Mouse (Mus musculus) CH12.LX (cell line): ENCODE results near the gene Cabcoco1.

Experiments
- CTCF ChIP-seq, 2 experiments: IDR thresholded peaks in 1 of 2; conservative IDR thresholded peaks in 1 of 2; 2 replicates each; pipeline ENCODE4 v1.5.1; 2011 to 2012; ENCODE audit warnings: low read depth in 2 of 2, low read length in 2 of 2, improper control_type of control experiment in 1 of 2, inconsistent platforms in 1 of 2, mild to moderate bottlenecking in 1 of 2, moderate library complexity in 1 of 2
- EP300 ChIP-seq: IDR thresholded peaks from 2 replicates; pipeline ENCODE4 v1.6.1; 2011; ENCODE audit warnings: low read length, improper control_type of control experiment
- HCFC1 ChIP-seq: IDR thresholded peaks from 2 replicates; pipeline ENCODE4 v1.6.1; 2012; ENCODE audit warnings: low read depth, mild to moderate bottlenecking, inconsistent platforms, low read length, improper control_type of control experiment
- KAT2A ChIP-seq: IDR thresholded peaks from 2 replicates; pipeline ENCODE4 v1.6.1; 2012; ENCODE audit warnings: low read length, improper control_type of control experiment, inconsistent platforms; ENCODE audit not compliant: insufficient replicate concordance
- MAX ChIP-seq: IDR thresholded peaks from 2 replicates; pipeline ENCODE4 v1.6.1; 2011; ENCODE audit warnings: low read length, improper control_type of control experiment
- SIN3A ChIP-seq: IDR thresholded peaks from 2 replicates; pipeline ENCODE4 v1.6.1; 2012; ENCODE audit warnings: low read length, improper control_type of control experiment, inconsistent platforms
- USF2 ChIP-seq: conservative IDR thresholded peaks from 2 replicates; pipeline ENCODE4 v1.6.1; 2011; ENCODE audit warnings: low read depth, low read length, improper control_type of control experiment

- peak; percentile 73 for TF ChIP-seq MAX
- no peak for TF ChIP-seq HCFC1
- peak; percentile 71 for TF ChIP-seq SIN3A
- 0 out of 2 replicates have a peak, but pooled peaks have one; percentile 57 for TF ChIP-seq KAT2A
- peak; percentile 76 for TF ChIP-seq EP300
- no peak for TF ChIP-seq USF2
- TF ChIP-seq CTCF (conservative IDR thresholded peaks at IDR 0.05 in 1 of 2, IDR thresholded peaks at IDR 0.05 in 1 of 2; ENCODE audit: low read depth in 2 of 2, low read length in 2 of 2) = no peak
Observed at GRCm38 (mm10) chr10:68541139-68541942, at the start of gene Cabcoco1.
